Mouse (Mus musculus): Measurements from ENCODE around the gene Zbtb25. TPM values are rescaled to one million over a fixed set of nuclear protein-coding genes. Genes with fewer than 3 reads are reported as not detected.
A peak's percentile ranks its signal among the peaks of the same experiment; 100 is the strongest.

The Zbtb25 gene
- total and polyA plus RNA-seq, 3 experiments = 5.5 to 12.3 TPM; not detected in 1

DNA sequence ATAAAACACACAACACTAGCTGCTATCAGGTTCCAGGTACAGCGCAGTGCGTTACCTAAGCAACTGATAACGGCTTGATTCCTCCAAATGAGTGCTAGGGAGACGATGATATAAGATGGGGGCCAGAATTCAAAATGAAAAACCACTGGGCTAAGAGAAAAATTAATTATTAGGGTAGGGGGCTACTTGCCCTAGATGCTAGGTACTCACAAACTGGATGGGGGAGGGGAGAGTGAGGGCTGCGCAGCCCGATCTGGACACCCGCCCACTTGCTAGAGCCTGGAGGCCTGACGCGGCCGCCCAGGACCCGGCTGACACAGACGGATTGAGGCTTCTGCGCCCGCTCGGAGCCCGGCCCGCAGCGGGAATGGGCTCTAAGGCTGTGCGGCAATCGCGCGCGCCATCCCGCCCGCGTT is 604 bp downstream of the Zbtb25 start:
- peaks cover 25 to 35% of the 10 kb centered on the region in 2 experiments for H3K4me1 ChIP-seq (ENCODE audit: control insufficient read depth in 1 of 2, insufficient read depth in 2 of 2, low read length in 2 of 2)
- peaks cover 0 to 41% of the 10 kb centered on the region in 2 experiments; a peak in 2 of 4 replicates for H3K36me3 ChIP-seq (ENCODE audit: control insufficient read depth in 1 of 2, insufficient read depth in 2 of 2, low read length in 2 of 2)
- peak; percentile 80 for DNase-seq (ENCODE audit: low read depth, low spot score)
- H3K27ac ChIP-seq (ENCODE audit: control insufficient read depth, low read depth, low read length) = peak overlapping the region; percentile 97
- peak; percentile 27 for TF ChIP-seq SIN3A (IDR thresholded peaks at IDR 0.05; ENCODE audit: low read length)
- TF ChIP-seq TAL1 (IDR thresholded peaks at IDR 0.05; ENCODE audit: low read length) = no peak; the same call in 1 of the 2 replicates
- no peak; the same call in 1 of the 2 replicates for TF ChIP-seq TCF12 (IDR thresholded peaks at IDR 0.05; ENCODE audit: low read depth, low read length)
- TF ChIP-seq CHD1 (IDR thresholded peaks at IDR 0.05; ENCODE audit: low read depth, low read length) = no peak
- TF ChIP-seq NRF1 (IDR thresholded peaks at IDR 0.05; ENCODE audit: insufficient read depth, low read depth, low read length, poor library complexity, severe bottlenecking) = no peak
- no peak; a peak in 1 of 4 replicates for TF ChIP-seq POLR2A (IDR thresholded peaks at IDR 0.05; ENCODE audit: control insufficient read depth in 1 of 2, insufficient read depth in 1 of 2, low read depth in 1 of 2, low read length in 2 of 2, poor library complexity in 1 of 2)
- no peak for TF ChIP-seq ZC3H11A (IDR thresholded peaks at IDR 0.05; ENCODE audit: low read depth, low read length)
- TF ChIP-seq HCFC1 (IDR thresholded peaks at IDR 0.05; ENCODE audit: low read depth, low read length) = 0 out of 2 replicates have a peak, but pooled peaks have one; percentile 1
- no peak for TF ChIP-seq MYC (IDR thresholded peaks at IDR 0.05; ENCODE audit: low read depth, low read length)
- no peak for TF ChIP-seq MXI1 (IDR thresholded peaks at IDR 0.05; ENCODE audit: low read depth, low read length)
- TF ChIP-seq TBP (IDR thresholded peaks at IDR 0.05; ENCODE audit: low read depth, low read length) = peak; percentile 64; the same call in 1 of the 2 replicates
- TF ChIP-seq MAZ (IDR thresholded peaks at IDR 0.05; ENCODE audit: low read depth, low read length) = no peak
- TF ChIP-seq ZMIZ1 (IDR thresholded peaks at IDR 0.05; ENCODE audit: low read depth, low read length) = no peak
- TF ChIP-seq ZNF384 (IDR thresholded peaks at IDR 0.05; ENCODE audit: low read depth, low read length) = no peak
- TF ChIP-seq GATA1 (IDR thresholded peaks at IDR 0.05; ENCODE audit: low read depth, low read length) = peak; percentile 84
- no peak for TF ChIP-seq POLR2AphosphoS2 (IDR thresholded peaks at IDR 0.05; ENCODE audit: low read length)
- no peak for TF ChIP-seq ELF1 (IDR thresholded peaks at IDR 0.05; ENCODE audit: low read depth, low read length)
- TF ChIP-seq E2F4 (IDR thresholded peaks at IDR 0.05; ENCODE audit: borderline replicate concordance, low read depth, low read length) = no peak
- no peak for TF ChIP-seq ETS1 (IDR thresholded peaks at IDR 0.05; ENCODE audit: low read depth, low read length)
- no peak for TF ChIP-seq UBTF (IDR thresholded peaks at IDR 0.05; ENCODE audit: borderline replicate concordance, insufficient read depth, low read depth, low read length)
- TF ChIP-seq POLR2AphosphoS5 (IDR thresholded peaks at IDR 0.05; ENCODE audit: borderline replicate concordance, low read depth, low read length) = no peak
- TF ChIP-seq CHD2 (IDR thresholded peaks at IDR 0.05; ENCODE audit: low read length) = no peak
- TF ChIP-seq GABPA (IDR thresholded peaks at IDR 0.05; ENCODE audit: low read depth, low read length) = no peak
- H3K27me3 ChIP-seq (ENCODE audit: control insufficient read depth in 1 of 2, insufficient read depth in 2 of 2, low read length in 2 of 2) = no peaks in the 10 kb centered on the region
- peak overlapping the region; percentile 100 for H3K9ac ChIP-seq (ENCODE audit: control insufficient read depth, low read depth, low read length, poor library complexity, severe bottlenecking)
- H3K9me3 ChIP-seq (replicated peaks; ENCODE audit: insufficient read depth, low read length) = no peaks in the 10 kb centered on the region
- H3K79me2 ChIP-seq (ENCODE audit: control insufficient read depth, insufficient read depth, low read length, poor library complexity) = peaks cover 80% of the 10 kb centered on the region
- H3K4me3 ChIP-seq (ENCODE audit: control insufficient read depth in 1 of 2, insufficient read depth in 1 of 2, low read depth in 2 of 2, low read length in 2 of 2) = peak overlapping the region; percentile 67 to 87
